Mouse (Mus musculus): ENCODE results near the gene a. TPM values are rescaled to one million over a fixed set of nuclear protein-coding genes. Genes with fewer than 3 reads are reported as not detected.

a gene
- total and polyA plus RNA-seq, 3 experiments = 7.8 to 23.8 (median 10.9) TPM

DNA sequence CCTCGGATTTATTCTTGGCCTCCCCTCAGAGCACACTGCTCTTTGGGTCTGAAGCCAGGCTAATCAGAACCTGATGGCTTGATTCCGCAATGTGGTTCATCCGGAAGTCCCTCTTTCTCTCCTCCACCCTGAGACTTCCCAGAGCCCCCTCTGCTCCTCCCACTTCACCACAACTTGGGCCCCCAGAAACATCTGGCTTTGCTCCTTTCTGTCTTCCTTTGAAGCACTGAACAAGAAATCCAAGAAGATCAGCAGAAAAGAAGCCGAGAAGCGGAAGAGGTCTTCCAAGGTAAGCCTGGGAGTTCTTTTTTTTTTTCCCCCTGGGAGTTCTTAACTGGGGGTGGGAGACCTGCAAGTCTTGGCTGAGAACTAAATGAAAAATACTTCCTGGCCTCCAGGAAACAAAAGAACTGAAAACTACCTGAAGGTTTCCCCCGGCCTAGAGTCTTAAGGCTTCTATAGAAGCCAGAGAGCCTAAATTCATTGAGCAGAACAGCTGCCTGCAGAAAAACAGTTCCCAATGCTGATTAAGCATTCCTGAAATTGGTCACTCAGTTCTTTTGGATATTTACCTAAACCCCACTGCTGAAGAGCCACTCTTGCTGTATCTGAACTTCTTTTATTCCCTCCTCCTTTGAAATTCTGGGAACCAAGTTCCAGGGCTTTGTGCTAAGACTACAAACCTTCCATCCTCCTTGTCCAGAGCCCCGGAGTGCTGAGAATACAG lies 256.4 kb downstream of the a start:
- H3K9ac ChIP-seq (ENCODE audit: insufficient read depth, low read depth) = peak overlapping the region; percentile 85
- peak overlapping the region; percentile 55 to 81 (median 55) for H3K4me3 ChIP-seq (replicated peaks in 1 of 3; ENCODE audit: low read depth in 2 of 3, low read length in 2 of 3, poor library complexity in 1 of 3)
- DNase-seq (ENCODE audit: extremely low read depth) = peak; percentile 46
- H3K27me3 ChIP-seq (replicated peaks) = no peaks in the 10 kb centered on the region
- no peaks in the 10 kb centered on the region for H3K9me3 ChIP-seq (replicated peaks; ENCODE audit: low read length)
- dilution Hi-C loops (cut with MboI; ENCODE audit: extremely low pct_ligation_motif_present, extremely low pct_unique_long_range_greater_than_20kb, low sequenced_read_pairs) = no loop called here
- peak overlapping the region; percentile 89 for H3K27ac ChIP-seq (ENCODE audit: insufficient read depth, low read depth)
- in situ Hi-C loops (cut with MboI; ENCODE audit: low pct_ligation_motif_present, low pct_unique_long_range_greater_than_20kb, low sequenced_read_pairs) = no loop called here
- peaks cover 15% of the 10 kb centered on the region for H3K79me2 ChIP-seq (replicated peaks; ENCODE audit: control insufficient read depth, extremely low read depth, insufficient read depth, poor library complexity, severe bottlenecking)
- H3K4me1 ChIP-seq (ENCODE audit: control insufficient read depth in 1 of 2, insufficient read depth in 2 of 2) = peaks cover 15 to 50% of the 10 kb centered on the region in 2 experiments
- H3K4me2 ChIP-seq (ENCODE audit: insufficient read depth, low read depth, poor library complexity, severe bottlenecking) = peak overlapping the region; percentile 95
- TF ChIP-seq TBP (conservative IDR thresholded peaks at IDR 0.05; ENCODE audit: low read depth, low read length) (0 out of 2 replicates have a peak, but pooled peaks have one; percentile 50), IRF4 (IDR thresholded peaks at IDR 0.05; ENCODE audit: low read depth, low read length) (peak; percentile 44), ETS1 (conservative IDR thresholded peaks at IDR 0.05; ENCODE audit: low read depth, low read length) (no peak; the same call in 1 of the 2 replicates), JUND (conservative IDR thresholded peaks at IDR 0.05; ENCODE audit: low read depth, low read length) (0 out of 2 replicates have a peak, but pooled peaks have one; percentile 27), CHD1 (IDR thresholded peaks at IDR 0.05; ENCODE audit: low read depth, low read length) (peak; percentile 44; the same call in 1 of the 2 replicates), KAT2A (IDR thresholded peaks at IDR 0.05; ENCODE audit: insufficient replicate concordance, low read length) (0 out of 2 replicates have a peak, but pooled peaks have one; percentile 8), USF2 (conservative IDR thresholded peaks at IDR 0.05; ENCODE audit: low read depth, low read length) (no peak), UBTF (IDR thresholded peaks at IDR 0.05; ENCODE audit: low read depth, low read length) (no peak), MAZ (IDR thresholded peaks at IDR 0.05; ENCODE audit: low read depth, low read length) (0 out of 2 replicates have a peak, but pooled peaks have one; percentile 60), MAFK (IDR thresholded peaks at IDR 0.05; ENCODE audit: insufficient replicate concordance, low read length) (peak; percentile 90), GABPA (IDR thresholded peaks at IDR 0.05; ENCODE audit: insufficient replicate concordance, low read depth, low read length) (no peak), JUN (IDR thresholded peaks at IDR 0.05; ENCODE audit: insufficient read depth, low read depth, low read length) (peak; percentile 13; the same call in 1 of the 2 replicates), MAX (IDR thresholded peaks at IDR 0.05; ENCODE audit: low read length) (no peak), POLR2AphosphoS2 (IDR thresholded peaks at IDR 0.05; ENCODE audit: low read depth, low read length) (no peak), EP300 (IDR thresholded peaks at IDR 0.05; ENCODE audit: low read length) (peak; percentile 9; the same call in 1 of the 2 replicates), POLR2A (IDR thresholded peaks at IDR 0.05; ENCODE audit: low read depth, low read length) (peak; percentile 51), ELF1 (IDR thresholded peaks at IDR 0.05; ENCODE audit: low read depth, low read length) (peak; percentile 78), BHLHE40 (IDR thresholded peaks at IDR 0.05; ENCODE audit: low read depth, low read length) (no peak), TCF12 (IDR thresholded peaks at IDR 0.05; ENCODE audit: low read depth, low read length) (peak; percentile 60), ZNF384 (IDR thresholded peaks at IDR 0.05; ENCODE audit: low read depth, low read length) (peak; percentile 87), NELFE (IDR thresholded peaks at IDR 0.05; ENCODE audit: low read depth, low read length) (no peak; the same call in 1 of the 2 replicates), CTCF (conservative IDR thresholded peaks at IDR 0.05 in 1 of 2, IDR thresholded peaks at IDR 0.05 in 1 of 2; ENCODE audit: low read depth in 2 of 2, low read length in 2 of 2) (no peak), RCOR1 (conservative IDR thresholded peaks at IDR 0.05; ENCODE audit: low read depth, low read length) (no peak), SMC3 (IDR thresholded peaks at IDR 0.05; ENCODE audit: low read depth, low read length) (no peak), ZC3H11A (IDR thresholded peaks at IDR 0.05; ENCODE audit: low read depth, low read length) (no peak), HCFC1 (IDR thresholded peaks at IDR 0.05; ENCODE audit: low read depth, low read length) (peak; percentile 34), RAD21 (IDR thresholded peaks at IDR 0.05; ENCODE audit: low read depth, low read length) (no peak)
- peaks cover under 1 to 10% of the 10 kb centered on the region in 2 experiments for H3K36me3 ChIP-seq (replicated peaks in 1 of 2; ENCODE audit: control insufficient read depth in 1 of 2, insufficient read depth in 1 of 2, low read length in 1 of 2)

Measured in CH12.LX (cell line).